Mouse (Mus musculus) ES-Bruce4 (cell line): Measurements from ENCODE around the gene Trappc12. TPM values are rescaled to one million over a fixed set of nuclear protein-coding genes. Genes with fewer than 3 reads are reported as not detected.

Experiments
- H3K27ac ChIP-seq: 2 replicates; pipeline ENCODE4 v1.5.1; 2012; ENCODE audit warnings: low read length, inconsistent platforms; ENCODE audit not compliant: insufficient read depth
- H3K27me3 ChIP-seq: 2 replicates; pipeline ENCODE4 v1.6.1; 2012; ENCODE audit warnings: mild to moderate bottlenecking, low read length, inconsistent platforms; ENCODE audit not compliant: control insufficient read depth, poor library complexity, insufficient read depth, severe bottlenecking
- H3K36me3 ChIP-seq: 2 replicates; pipeline ENCODE4 v1.6.1; 2012; ENCODE audit warnings: inconsistent platforms, mild to moderate bottlenecking, low read length, moderate library complexity; ENCODE audit not compliant: control insufficient read depth, poor library complexity, insufficient read depth, severe bottlenecking
- H3K4me1 ChIP-seq: one replicate; pipeline ENCODE4 v1.8.1; 2011; ENCODE audit warnings: low read length; ENCODE audit not compliant: control insufficient read depth, insufficient read depth
- H3K4me3 ChIP-seq: 2 replicates; pipeline ENCODE4 v1.5.1; 2011; ENCODE audit warnings: low read depth, mild to moderate bottlenecking, low read length
- H3K9ac ChIP-seq: 2 replicates; pipeline ENCODE4 v1.6.1; 2012; ENCODE audit warnings: low read depth, mild to moderate bottlenecking, inconsistent platforms; ENCODE audit not compliant: poor library complexity, severe bottlenecking
- H3K9me3 ChIP-seq: replicated peaks from 2 replicates; pipeline ENCODE4 v1.6.1; 2012; ENCODE audit warnings: mild to moderate bottlenecking, low read length, inconsistent platforms; ENCODE audit not compliant: control insufficient read depth, poor library complexity, insufficient read depth, severe bottlenecking
- CTCF ChIP-seq: IDR thresholded peaks from one replicate; pipeline ENCODE4 v1.8.1; 2011; ENCODE audit warnings: low read depth, low read length
- EP300 ChIP-seq: IDR thresholded peaks from 2 replicates; pipeline ENCODE4 v1.6.1; 2011; ENCODE audit warnings: low read depth, low read length; ENCODE audit not compliant: insufficient read depth
- POLR2A ChIP-seq: IDR thresholded peaks from one replicate; pipeline ENCODE4 v1.8.1; 2011; ENCODE audit warnings: low read length; ENCODE audit not compliant: insufficient read depth
- polyA plus RNA-seq: library from polyadenylated mRNA; stranded (reverse); fragments of >200 nt; gene quantifications from 2 replicates; pipeline ENCODE4 v1.2.4, GENCODE M21; 2011; ENCODE audit warnings: low read depth; ENCODE audit not compliant: missing spikeins, insufficient read depth, insufficient read length

The Trappc12 gene
- polyA plus RNA-seq, 1 experiment: 29.6 TPM

GRCm38 (mm10) chr12:28693738-28694137 is 56.5 kb downstream of the Trappc12 start:
- H3K9me3 ChIP-seq: no peaks in the 10 kb centered on the region
- H3K27ac ChIP-seq: no peak overlapping the region
- no peaks in the 10 kb centered on the region for H3K4me1 ChIP-seq
- no peak for TF ChIP-seq CTCF
- no peak for TF ChIP-seq POLR2A
- no peak for TF ChIP-seq EP300
- no peaks in the 10 kb centered on the region for H3K36me3 ChIP-seq
- H3K9ac ChIP-seq: no peak overlapping the region
- H3K4me3 ChIP-seq: no peak overlapping the region
- H3K27me3 ChIP-seq: no peaks in the 10 kb centered on the region

DNA sequence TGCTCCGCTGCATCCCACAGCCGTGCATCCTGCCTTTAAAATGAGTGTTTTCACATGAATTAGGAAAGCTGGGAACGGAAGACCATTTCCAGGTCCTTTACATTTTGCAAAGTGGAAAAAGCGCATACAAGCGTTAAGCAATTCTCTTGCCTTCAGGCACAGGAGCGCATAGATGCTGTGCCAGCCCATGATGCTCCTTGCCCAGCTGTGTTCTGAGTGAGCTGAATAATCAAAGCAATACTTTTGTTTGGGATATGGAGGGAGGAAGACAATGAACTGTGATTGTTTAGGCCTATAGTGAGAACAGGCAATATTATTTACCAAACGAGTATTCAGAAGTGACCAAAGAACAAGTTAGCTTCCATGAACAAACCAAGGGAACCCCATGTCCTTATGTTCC is 59.5 kb downstream of the Trappc12 start:
- no peaks in the 10 kb centered on the region for H3K9me3 ChIP-seq
- no peaks in the 10 kb centered on the region for H3K4me1 ChIP-seq
- H3K4me3 ChIP-seq: no peak overlapping the region
- TF ChIP-seq CTCF: no peak
- no peak for TF ChIP-seq POLR2A
- TF ChIP-seq EP300: no peak
- H3K27ac ChIP-seq: no peak overlapping the region
- no peak overlapping the region for H3K9ac ChIP-seq
- H3K36me3 ChIP-seq: no peaks in the 10 kb centered on the region
- no peaks in the 10 kb centered on the region for H3K27me3 ChIP-seq

DNA sequence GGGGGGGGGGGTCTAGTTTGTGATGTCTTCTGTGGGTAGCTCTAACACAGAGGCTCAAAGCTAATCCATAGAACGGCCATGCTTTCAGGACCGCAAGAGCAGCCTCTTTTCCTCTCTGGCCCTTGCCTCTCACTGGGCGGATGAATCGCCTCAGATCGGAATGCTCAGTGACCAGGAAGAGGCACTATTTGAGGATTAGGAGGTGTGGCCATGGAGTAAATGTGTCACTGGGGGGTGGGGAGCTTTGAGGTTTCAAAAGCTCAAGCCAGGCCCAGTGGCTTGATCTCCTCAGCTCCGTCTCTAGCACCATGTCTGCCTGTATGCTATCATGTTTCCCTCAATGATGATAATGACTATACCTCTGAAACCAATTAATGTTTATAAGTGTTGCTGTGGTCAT is 61.3 kb downstream of the Trappc12 start:
- H3K9me3 ChIP-seq: no peaks in the 10 kb centered on the region
- H3K4me1 ChIP-seq: no peaks in the 10 kb centered on the region
- H3K9ac ChIP-seq: no peak overlapping the region
- no peak overlapping the region for H3K4me3 ChIP-seq
- TF ChIP-seq CTCF (no peak), POLR2A (no peak)
- no peak overlapping the region for H3K27ac ChIP-seq
- H3K27me3 ChIP-seq: no peaks in the 10 kb centered on the region
- H3K36me3 ChIP-seq: no peaks in the 10 kb centered on the region

- Histone ChIP-seq H3K27me3 (no peaks in the 10 kb centered on the region), H3K9me3 (no peaks in the 10 kb centered on the region), H3K4me1 (no peaks in the 10 kb centered on the region), H3K4me3 (no peak overlapping the region), H3K36me3 (no peaks in the 10 kb centered on the region), H3K27ac (no peak overlapping the region), H3K9ac (no peak overlapping the region)
- TF ChIP-seq EP300 (no peak), POLR2A (no peak), CTCF (no peak)
These were observed 63.9 kb downstream of the Trappc12 start for GRCm38 (mm10) chr12:28686199-28686879.

DNA sequence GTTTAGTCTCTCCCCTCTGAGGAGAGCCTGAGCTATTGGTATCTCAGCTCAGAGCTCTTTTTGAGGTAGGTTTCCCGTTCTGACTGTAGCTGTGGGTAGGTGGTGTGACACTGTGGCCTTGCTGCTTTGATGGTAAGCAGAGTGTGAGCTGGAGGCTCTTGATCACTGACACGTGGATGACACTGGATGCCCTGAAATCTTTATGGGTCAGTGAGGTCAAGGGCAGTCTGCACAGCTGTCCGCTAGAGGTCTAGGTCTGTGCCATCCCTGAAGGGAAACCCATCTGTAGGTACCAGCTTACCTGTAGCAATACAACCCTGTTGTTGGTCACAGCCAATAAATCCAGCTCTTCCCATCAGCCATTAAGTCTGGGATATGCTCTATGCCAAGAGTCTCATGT is 64.5 kb downstream of the Trappc12 start:
- H3K27ac ChIP-seq: no peak overlapping the region
- no peak overlapping the region for H3K4me3 ChIP-seq
- no peaks in the 10 kb centered on the region for H3K9me3 ChIP-seq
- no peaks in the 10 kb centered on the region for H3K27me3 ChIP-seq
- H3K9ac ChIP-seq: no peak overlapping the region
- no peaks in the 10 kb centered on the region for H3K36me3 ChIP-seq
- H3K4me1 ChIP-seq: no peaks in the 10 kb centered on the region
- no peak for TF ChIP-seq POLR2A
- TF ChIP-seq EP300: no peak
- TF ChIP-seq CTCF: no peak

DNA sequence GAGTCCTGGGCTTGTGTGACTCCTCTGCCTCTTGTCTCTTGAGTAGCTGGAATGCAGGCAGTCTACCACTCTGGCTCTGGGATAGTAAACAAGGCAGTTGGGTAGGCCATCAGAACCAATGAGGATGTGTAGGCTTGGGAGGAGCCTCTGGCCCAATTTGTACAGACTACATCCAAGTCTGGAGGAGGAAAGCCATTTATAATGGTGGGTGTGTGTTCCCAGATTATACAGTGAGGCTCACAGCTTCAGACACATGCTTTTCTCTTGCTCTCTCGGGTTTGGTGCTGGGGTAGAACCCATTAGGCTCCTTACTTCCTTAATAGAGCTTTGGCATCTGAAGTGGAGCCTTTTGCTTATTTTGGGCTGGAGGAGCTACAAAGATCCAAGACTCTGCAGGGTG is 65.6 kb downstream of the Trappc12 start:
- H3K4me1 ChIP-seq: no peaks in the 10 kb centered on the region
- H3K4me3 ChIP-seq: no peak overlapping the region

More for the DNA sequence above, 65.6 kb downstream of the Trappc12 start:
- Histone ChIP-seq H3K9me3 (no peaks in the 10 kb centered on the region), H3K9ac (no peak overlapping the region), H3K27me3 (no peaks in the 10 kb centered on the region), H3K36me3 (no peaks in the 10 kb centered on the region), H3K27ac (no peak overlapping the region)
- TF ChIP-seq EP300: no peak
